Mouse (Mus musculus) embryonic facial prominence, embryonic 11.5 days (tissue): ENCODE results near the gene Adap1. TPM values are rescaled to one million over a fixed set of nuclear protein-coding genes. Genes with fewer than 3 reads are reported as not detected.

Experiments used
- ATAC-seq: fragments of 200-750 bp; cut with Nextera tagmentation; replicated peaks from 2 replicates; pipeline ENCODE4 v1.8.0; 2017; ENCODE audit warnings: low read depth; ENCODE audit not compliant: insufficient number of reproducible peaks, low FRiP score, low TSS enrichment
- DNase-seq: peaks from one replicate; pipeline ENCODE4 v3.0.0-alpha.2; 2015; ENCODE audit warnings: low spot score
- H3K27ac ChIP-seq: fragments of 300-500 bp; sonication (generic); replicated peaks from 2 replicates; pipeline ENCODE4 v1.5.1; 2014; ENCODE audit warnings: mild to moderate bottlenecking, low read depth, low read length, control low read depth
- H3K27me3 ChIP-seq: fragments of 300-500 bp; sonication (generic); 2 replicates; pipeline ENCODE4 v1.6.1; 2014; ENCODE audit warnings: mild to moderate bottlenecking, low read length, moderate library complexity, mixed read lengths; ENCODE audit not compliant: control insufficient read depth, insufficient read depth
- H3K36me3 ChIP-seq: fragments of 300-500 bp; sonication (generic); replicated peaks from 2 replicates; pipeline ENCODE4 v1.6.1; 2014; ENCODE audit warnings: low read depth, mild to moderate bottlenecking, low read length, moderate library complexity, mixed read lengths; ENCODE audit not compliant: control insufficient read depth, insufficient read depth
- H3K4me1 ChIP-seq: fragments of 300-500 bp; sonication (generic); 2 replicates; pipeline ENCODE4 v1.6.1; 2014; ENCODE audit warnings: low read length, mixed read lengths; ENCODE audit not compliant: control insufficient read depth, insufficient read depth
- H3K4me2 ChIP-seq: fragments of 300-500 bp; sonication (generic); 2 replicates; pipeline ENCODE4 v1.6.1; 2014; ENCODE audit warnings: low read depth, mild to moderate bottlenecking, control low read depth, low read length, moderate library complexity
- H3K4me3 ChIP-seq: fragments of 300-500 bp; sonication (generic); 2 replicates; pipeline ENCODE4 v1.5.1; 2014; ENCODE audit warnings: low read depth, low read length, control low read depth
- H3K9ac ChIP-seq: fragments of 300-500 bp; sonication (generic); replicated peaks from 2 replicates; pipeline ENCODE4 v1.6.1; 2014; ENCODE audit warnings: mild to moderate bottlenecking, control low read depth, low read length
- H3K9me3 ChIP-seq: fragments of 300-500 bp; sonication (generic); replicated peaks from 2 replicates; pipeline ENCODE4 v1.6.1; 2016; ENCODE audit warnings: mild to moderate bottlenecking, low read length, inconsistent platforms, mixed read lengths; ENCODE audit not compliant: control insufficient read depth
- WGBS: fragments of 180-500 bp; shearing (Covaris S2); extraction: QIAGEN DNeasy Blood & Tissue Kit; methylation state at CpG from one replicate; pipeline ENCODE4 v1.1.7; 2014; 5-methylcytosine and 5-hydroxymethylcytosine counted together
- polyA plus RNA-seq: library from polyadenylated mRNA; unstranded; fragments of >200 nt; fragmentation: Nextera tagmentation; extraction: Ambion mirVana; gene quantifications from 2 replicates; pipeline ENCODE4 v1.2.1, GENCODE M21; 2014

Gene Adap1
- polyA plus RNA-seq, 1 experiment from 2014 or later = 1.7 TPM

- H3K27ac ChIP-seq = no peak overlapping the region
- no peak overlapping the region for H3K4me2 ChIP-seq
- WGBS = 88% methylated on average over 3 of the region's 3 CpGs
- DNase-seq (no peak), ATAC-seq (no peak)
- no peaks in the 10 kb centered on the region for H3K27me3 ChIP-seq
- H3K4me1 ChIP-seq = no peaks in the 10 kb centered on the region
- H3K9ac ChIP-seq = no peak overlapping the region
- H3K36me3 ChIP-seq = peaks cover 2% of the 10 kb centered on the region
- no peak overlapping the region for H3K4me3 ChIP-seq
- no peaks in the 10 kb centered on the region for H3K9me3 ChIP-seq
Observed at GRCm38 (mm10) chr5:139247767-139248166, 77.7 kb downstream of the Adap1 start.

DNA sequence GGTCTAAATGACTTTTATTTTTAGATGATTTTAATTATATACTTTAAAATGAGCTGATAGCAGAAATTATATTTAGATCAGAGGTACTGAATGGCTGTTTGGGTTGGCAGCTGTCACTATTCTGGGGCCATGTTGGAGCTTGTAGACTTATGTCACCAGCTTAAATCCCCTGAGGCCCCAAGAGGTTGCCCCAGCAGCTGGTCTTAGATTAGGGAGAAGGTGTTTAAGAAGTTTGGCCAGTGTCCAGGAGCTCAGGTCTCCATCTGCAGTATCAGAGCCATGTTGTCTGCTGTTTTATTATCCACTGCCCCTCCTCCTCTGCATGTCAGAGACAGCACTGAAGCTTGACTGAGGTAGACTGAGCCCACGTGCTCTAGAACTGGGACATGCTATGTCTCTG, 82.0 kb downstream of the Adap1 start:
- Histone ChIP-seq H3K36me3 (peaks cover 11% of the 10 kb centered on the region), H3K9ac (no peak overlapping the region), H3K4me2 (no peak overlapping the region), H3K27me3 (no peaks in the 10 kb centered on the region), H3K9me3 (no peaks in the 10 kb centered on the region), H3K4me1 (no peaks in the 10 kb centered on the region), H3K4me3 (no peak overlapping the region), H3K27ac (no peak overlapping the region)
- DNase-seq (no peak), ATAC-seq (no peak)
- 93% methylated on average over 1 of the region's 1 CpGs for WGBS

- H3K4me3 ChIP-seq = no peak overlapping the region
- H3K9me3 ChIP-seq = no peaks in the 10 kb centered on the region
- WGBS = 92% methylated on average over 15 of the region's 15 CpGs
- no peaks in the 10 kb centered on the region for H3K27me3 ChIP-seq
- ATAC-seq (no peak), DNase-seq (no peak)
- no peak overlapping the region for H3K27ac ChIP-seq
- no peaks in the 10 kb centered on the region for H3K4me1 ChIP-seq
- no peak overlapping the region for H3K4me2 ChIP-seq
- H3K36me3 ChIP-seq = peaks cover 11% of the 10 kb centered on the region
- no peak overlapping the region for H3K9ac ChIP-seq
Observed at GRCm38 (mm10) chr5:139241022-139241761, 84.2 kb downstream of the Adap1 start.

GRCm38 (mm10) chr5:139237436-139237835, 88.0 kb downstream of the Adap1 start:
- Histone ChIP-seq H3K27me3 (no peaks in the 10 kb centered on the region), H3K4me3 (no peak overlapping the region), H3K9me3 (no peaks in the 10 kb centered on the region), H3K27ac (no peak overlapping the region), H3K36me3 (peaks cover 24% of the 10 kb centered on the region), H3K4me1 (no peaks in the 10 kb centered on the region), H3K4me2 (no peak overlapping the region), H3K9ac (no peak overlapping the region)
- WGBS = 85% methylated on average over 4 of the region's 4 CpGs
- no peak for ATAC-seq
- DNase-seq = no peak

DNA sequence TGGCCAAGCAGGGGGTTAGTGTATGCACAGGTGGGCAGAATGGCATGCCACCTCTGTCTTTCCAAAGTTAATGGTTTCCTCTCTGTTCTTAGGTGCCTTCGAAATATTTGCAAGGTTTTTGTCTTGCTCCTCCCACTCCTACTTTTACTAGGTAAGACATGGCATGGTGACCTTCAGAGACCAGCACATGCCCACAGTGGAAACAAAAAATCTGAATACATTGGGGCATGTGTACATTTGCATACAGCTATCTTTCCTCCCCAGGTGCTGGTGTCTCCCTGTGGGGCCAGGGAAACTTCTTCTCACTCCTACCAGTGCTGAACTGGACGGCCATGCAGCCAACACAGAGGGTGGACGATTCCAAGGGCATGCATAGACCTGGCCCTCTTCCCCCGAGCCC, 91.0 kb downstream of the Adap1 start:
- Histone ChIP-seq H3K4me2 (no peak overlapping the region), H3K36me3 (peaks cover 21% of the 10 kb centered on the region), H3K9me3 (no peaks in the 10 kb centered on the region), H3K4me3 (no peak overlapping the region), H3K9ac (no peak overlapping the region), H3K4me1 (no peaks in the 10 kb centered on the region), H3K27me3 (no peaks in the 10 kb centered on the region), H3K27ac (no peak overlapping the region)
- 88% methylated on average over 4 of the region's 4 CpGs for WGBS
- DNase-seq (no peak), ATAC-seq (no peak)

GRCm38 (mm10) chr5:139232083-139232482, 93.3 kb downstream of the Adap1 start:
- 89% methylated on average over 3 of the region's 3 CpGs for WGBS
- H3K9ac ChIP-seq = no peak overlapping the region
- H3K4me2 ChIP-seq = no peak overlapping the region
- no peaks in the 10 kb centered on the region for H3K9me3 ChIP-seq
- H3K4me3 ChIP-seq = no peak overlapping the region
- peaks cover 18% of the 10 kb centered on the region for H3K36me3 ChIP-seq
- no peaks in the 10 kb centered on the region for H3K4me1 ChIP-seq
- H3K27ac ChIP-seq = no peak overlapping the region
- H3K27me3 ChIP-seq = no peaks in the 10 kb centered on the region
- DNase-seq (no peak), ATAC-seq (no peak)

DNA sequence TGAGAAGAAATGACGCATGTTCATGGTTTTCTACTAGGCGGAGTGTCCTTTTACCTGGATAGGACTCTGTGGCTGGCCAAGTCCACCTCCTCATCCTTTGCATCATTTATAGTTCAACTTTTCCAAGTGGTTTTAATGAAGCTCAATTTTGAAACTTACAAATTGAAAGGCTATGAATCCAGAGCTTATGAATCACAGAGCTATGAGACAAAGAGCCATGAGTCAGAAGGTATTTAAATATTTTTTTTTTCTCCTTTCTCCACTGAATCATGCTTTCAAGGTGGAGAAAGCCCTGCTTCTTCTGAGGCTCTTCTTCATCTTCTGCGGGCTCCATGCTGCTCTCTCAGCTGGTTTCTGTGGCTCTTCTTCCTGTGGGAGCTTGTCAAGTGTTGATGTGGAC, 95.7 kb downstream of the Adap1 start:
- Histone ChIP-seq H3K9me3 (no peaks in the 10 kb centered on the region), H3K9ac (no peak overlapping the region), H3K27ac (no peak overlapping the region), H3K36me3 (peaks cover 15% of the 10 kb centered on the region), H3K4me2 (no peak overlapping the region), H3K4me1 (no peaks in the 10 kb centered on the region), H3K27me3 (no peaks in the 10 kb centered on the region), H3K4me3 (no peak overlapping the region)
- DNase-seq (no peak), ATAC-seq (no peak)
- 91% methylated on average over 3 of the region's 3 CpGs for WGBS

DNA sequence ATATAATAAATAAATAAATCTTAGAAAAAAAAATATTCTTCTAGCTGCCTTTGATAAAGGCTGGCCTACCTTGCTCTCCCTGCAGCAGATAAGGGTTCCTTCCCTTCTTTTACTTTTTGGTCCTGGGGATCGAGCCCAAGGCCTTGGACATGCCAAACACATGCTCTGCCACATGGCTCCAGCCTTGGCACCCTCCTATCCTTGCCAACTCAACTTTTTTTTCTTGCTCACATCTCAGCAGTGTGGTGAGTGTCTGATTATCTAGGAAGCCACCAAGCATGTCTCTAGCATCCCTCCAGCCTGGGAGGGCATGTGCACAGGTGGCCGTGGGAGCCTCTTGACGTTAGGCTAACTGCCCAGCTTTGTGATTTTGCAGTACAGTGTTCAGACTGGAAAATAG, 97.1 kb downstream of the Adap1 start:
- 93% methylated on average over 3 of the region's 3 CpGs for WGBS
- DNase-seq (no peak), ATAC-seq (no peak)

More for the DNA sequence above, 97.1 kb downstream of the Adap1 start:
- H3K4me2 ChIP-seq = no peak overlapping the region
- H3K9ac ChIP-seq = no peak overlapping the region
- H3K36me3 ChIP-seq = peaks cover 5% of the 10 kb centered on the region
- H3K27ac ChIP-seq = no peak overlapping the region
- no peaks in the 10 kb centered on the region for H3K4me1 ChIP-seq
- H3K9me3 ChIP-seq = no peaks in the 10 kb centered on the region
- no peaks in the 10 kb centered on the region for H3K27me3 ChIP-seq
- no peak overlapping the region for H3K4me3 ChIP-seq
